Mouse (Mus musculus): Measurements from ENCODE around the gene Vezt. TPM values are rescaled to one million over a fixed set of nuclear protein-coding genes. Genes with fewer than 3 reads are reported as not detected.

The Vezt gene
- polyA plus RNA-seq, 1 experiment from 2014 or later: 39.0 TPM

GRCm38 (mm10) chr10:93931431-93931830 lies 104.2 kb downstream of the Vezt start:
- H3K4me2 ChIP-seq (ENCODE audit: low read depth, low read length): no peak overlapping the region
- no peak overlapping the region for H3K27ac ChIP-seq (replicated peaks; ENCODE audit: low read depth, low read length)
- WGBS: 64% methylated on average over 9 of the region's 9 CpGs
- no peaks in the 10 kb centered on the region for H3K4me1 ChIP-seq (ENCODE audit: control insufficient read depth, insufficient read depth, low read length)
- no peaks in the 10 kb centered on the region for H3K9me3 ChIP-seq (replicated peaks; ENCODE audit: control insufficient read depth, low read length)
- H3K36me3 ChIP-seq (replicated peaks; ENCODE audit: control insufficient read depth, insufficient read depth, low read depth, low read length): no peaks in the 10 kb centered on the region
- ATAC-seq (replicated peaks; ENCODE audit: insufficient number of reproducible peaks, low FRiP score, low TSS enrichment, low read depth) (no peak), DNase-seq (ENCODE audit: low spot score) (no peak)
- H3K4me3 ChIP-seq (ENCODE audit: low read depth, low read length): no peak overlapping the region
- no peaks in the 10 kb centered on the region for H3K27me3 ChIP-seq (ENCODE audit: control insufficient read depth, insufficient read depth, low read length)
- no peak overlapping the region for H3K9ac ChIP-seq (replicated peaks; ENCODE audit: low read length)

GRCm38 (mm10) chr10:93930236-93930824 lies 105.3 kb downstream of the Vezt start:
- DNase-seq (ENCODE audit: low spot score) (no peak), ATAC-seq (replicated peaks; ENCODE audit: insufficient number of reproducible peaks, low FRiP score, low TSS enrichment, low read depth) (no peak)
- no peaks in the 10 kb centered on the region for H3K27me3 ChIP-seq (ENCODE audit: control insufficient read depth, insufficient read depth, low read length)
- H3K9ac ChIP-seq (replicated peaks; ENCODE audit: low read length): no peak overlapping the region
- WGBS: 74% methylated on average over 4 of the region's 4 CpGs
- H3K4me3 ChIP-seq (ENCODE audit: low read depth, low read length): no peak overlapping the region
- no peak overlapping the region for H3K4me2 ChIP-seq (ENCODE audit: low read depth, low read length)
- H3K4me1 ChIP-seq (ENCODE audit: control insufficient read depth, insufficient read depth, low read length): no peaks in the 10 kb centered on the region
- H3K9me3 ChIP-seq (replicated peaks; ENCODE audit: control insufficient read depth, low read length): no peaks in the 10 kb centered on the region
- no peaks in the 10 kb centered on the region for H3K36me3 ChIP-seq (replicated peaks; ENCODE audit: control insufficient read depth, insufficient read depth, low read depth, low read length)
- no peak overlapping the region for H3K27ac ChIP-seq (replicated peaks; ENCODE audit: low read depth, low read length)

- H3K36me3 ChIP-seq (replicated peaks; ENCODE audit: control insufficient read depth, insufficient read depth, low read depth, low read length): no peaks in the 10 kb centered on the region
- H3K9me3 ChIP-seq (replicated peaks; ENCODE audit: control insufficient read depth, low read length): no peaks in the 10 kb centered on the region
- H3K9ac ChIP-seq (replicated peaks; ENCODE audit: low read length): no peak overlapping the region
- ATAC-seq (replicated peaks; ENCODE audit: insufficient number of reproducible peaks, low FRiP score, low TSS enrichment, low read depth) (no peak), DNase-seq (ENCODE audit: low spot score) (no peak)
- H3K4me2 ChIP-seq (ENCODE audit: low read depth, low read length): no peak overlapping the region
- 83% methylated on average over 5 of the region's 5 CpGs for WGBS
- H3K4me1 ChIP-seq (ENCODE audit: control insufficient read depth, insufficient read depth, low read length): no peaks in the 10 kb centered on the region
- H3K27ac ChIP-seq (replicated peaks; ENCODE audit: low read depth, low read length): no peak overlapping the region
- H3K4me3 ChIP-seq (ENCODE audit: low read depth, low read length): no peak overlapping the region
- H3K27me3 ChIP-seq (ENCODE audit: control insufficient read depth, insufficient read depth, low read length): no peaks in the 10 kb centered on the region
Observed at GRCm38 (mm10) chr10:93924666-93925065, 111.0 kb downstream of the Vezt start.

- no peak for ATAC-seq (replicated peaks; ENCODE audit: insufficient number of reproducible peaks, low FRiP score, low TSS enrichment, low read depth)
- Histone ChIP-seq H3K27me3 (ENCODE audit: control insufficient read depth, insufficient read depth, low read length) (no peaks in the 10 kb centered on the region), H3K4me2 (ENCODE audit: low read depth, low read length) (no peak overlapping the region), H3K36me3 (replicated peaks; ENCODE audit: control insufficient read depth, insufficient read depth, low read depth, low read length) (no peaks in the 10 kb centered on the region), H3K4me1 (ENCODE audit: control insufficient read depth, insufficient read depth, low read length) (no peaks in the 10 kb centered on the region), H3K27ac (replicated peaks; ENCODE audit: low read depth, low read length) (no peak overlapping the region), H3K4me3 (ENCODE audit: low read depth, low read length) (no peak overlapping the region), H3K9ac (replicated peaks; ENCODE audit: low read length) (no peak overlapping the region), H3K9me3 (replicated peaks; ENCODE audit: control insufficient read depth, low read length) (no peaks in the 10 kb centered on the region)
- 91% methylated on average over 4 of the region's 4 CpGs for WGBS
- no peak for DNase-seq (ENCODE audit: low spot score)
Observed at GRCm38 (mm10) chr10:93921160-93921559, 114.5 kb downstream of the Vezt start.

GRCm38 (mm10) chr10:93919227-93919626 lies 116.4 kb downstream of the Vezt start:
- H3K9me3 ChIP-seq (replicated peaks; ENCODE audit: control insufficient read depth, low read length): no peaks in the 10 kb centered on the region
- no peak overlapping the region for H3K9ac ChIP-seq (replicated peaks; ENCODE audit: low read length)
- no peak overlapping the region for H3K27ac ChIP-seq (replicated peaks; ENCODE audit: low read depth, low read length)
- H3K4me3 ChIP-seq (ENCODE audit: low read depth, low read length): no peak overlapping the region
- DNase-seq (ENCODE audit: low spot score): no peak
- H3K27me3 ChIP-seq (ENCODE audit: control insufficient read depth, insufficient read depth, low read length): no peaks in the 10 kb centered on the region
- H3K4me2 ChIP-seq (ENCODE audit: low read depth, low read length): no peak overlapping the region
- ATAC-seq (replicated peaks; ENCODE audit: insufficient number of reproducible peaks, low FRiP score, low TSS enrichment, low read depth): no peak
- H3K36me3 ChIP-seq (replicated peaks; ENCODE audit: control insufficient read depth, insufficient read depth, low read depth, low read length): no peaks in the 10 kb centered on the region
- no peaks in the 10 kb centered on the region for H3K4me1 ChIP-seq (ENCODE audit: control insufficient read depth, insufficient read depth, low read length)
- 72% methylated on average over 13 of the region's 13 CpGs for WGBS

- no peak for ATAC-seq (replicated peaks; ENCODE audit: insufficient number of reproducible peaks, low FRiP score, low TSS enrichment, low read depth)
- Histone ChIP-seq H3K4me3 (ENCODE audit: low read depth, low read length) (no peak overlapping the region), H3K36me3 (replicated peaks; ENCODE audit: control insufficient read depth, insufficient read depth, low read depth, low read length) (no peaks in the 10 kb centered on the region)
Observed at GRCm38 (mm10) chr10:93918701-93919100, 116.9 kb downstream of the Vezt start.

GRCm38 (mm10) chr10:93918087-93918486 lies 117.5 kb downstream of the Vezt start:
- Histone ChIP-seq H3K9ac (replicated peaks; ENCODE audit: low read length) (no peak overlapping the region), H3K27me3 (ENCODE audit: control insufficient read depth, insufficient read depth, low read length) (no peaks in the 10 kb centered on the region), H3K9me3 (replicated peaks; ENCODE audit: control insufficient read depth, low read length) (no peaks in the 10 kb centered on the region), H3K27ac (replicated peaks; ENCODE audit: low read depth, low read length) (no peak overlapping the region), H3K36me3 (replicated peaks; ENCODE audit: control insufficient read depth, insufficient read depth, low read depth, low read length) (no peaks in the 10 kb centered on the region), H3K4me3 (ENCODE audit: low read depth, low read length) (no peak overlapping the region), H3K4me1 (ENCODE audit: control insufficient read depth, insufficient read depth, low read length) (no peaks in the 10 kb centered on the region), H3K4me2 (ENCODE audit: low read depth, low read length) (no peak overlapping the region)
- DNase-seq (ENCODE audit: low spot score) (no peak), ATAC-seq (replicated peaks; ENCODE audit: insufficient number of reproducible peaks, low FRiP score, low TSS enrichment, low read depth) (no peak)
- 82% methylated on average over 2 of the region's 2 CpGs for WGBS

More at GRCm38 (mm10) chr10:93918701-93919100, 116.9 kb downstream of the Vezt start:
- no peak for DNase-seq (ENCODE audit: low spot score)
- 69% methylated on average over 6 of the region's 6 CpGs for WGBS
- no peaks in the 10 kb centered on the region for H3K4me1 ChIP-seq (ENCODE audit: control insufficient read depth, insufficient read depth, low read length)
- H3K27me3 ChIP-seq (ENCODE audit: control insufficient read depth, insufficient read depth, low read length): no peaks in the 10 kb centered on the region
- no peak overlapping the region for H3K27ac ChIP-seq (replicated peaks; ENCODE audit: low read depth, low read length)
- H3K9ac ChIP-seq (replicated peaks; ENCODE audit: low read length): no peak overlapping the region
- H3K9me3 ChIP-seq (replicated peaks; ENCODE audit: control insufficient read depth, low read length): no peaks in the 10 kb centered on the region
- H3K4me2 ChIP-seq (ENCODE audit: low read depth, low read length): no peak overlapping the region

- ATAC-seq (replicated peaks; ENCODE audit: insufficient number of reproducible peaks, low FRiP score, low TSS enrichment, low read depth): no peak
- H3K9me3 ChIP-seq (replicated peaks; ENCODE audit: control insufficient read depth, low read length): no peaks in the 10 kb centered on the region
- no peaks in the 10 kb centered on the region for H3K4me1 ChIP-seq (ENCODE audit: control insufficient read depth, insufficient read depth, low read length)
- H3K27me3 ChIP-seq (ENCODE audit: control insufficient read depth, insufficient read depth, low read length): no peaks in the 10 kb centered on the region
- H3K36me3 ChIP-seq (replicated peaks; ENCODE audit: control insufficient read depth, insufficient read depth, low read depth, low read length): no peaks in the 10 kb centered on the region
- no peak overlapping the region for H3K27ac ChIP-seq (replicated peaks; ENCODE audit: low read depth, low read length)
- H3K9ac ChIP-seq (replicated peaks; ENCODE audit: low read length): no peak overlapping the region
- H3K4me3 ChIP-seq (ENCODE audit: low read depth, low read length): no peak overlapping the region
- no peak overlapping the region for H3K4me2 ChIP-seq (ENCODE audit: low read depth, low read length)
- WGBS: 78% methylated on average over 2 of the region's 2 CpGs
- no peak for DNase-seq (ENCODE audit: low spot score)
Observed at GRCm38 (mm10) chr10:93916778-93917177, 118.8 kb downstream of the Vezt start.

Measured in embryonic facial prominence, embryonic 11.5 days (tissue).